Mouse (Mus musculus): ENCODE results near the gene Hist3h2ba. TPM values are rescaled to one million over a fixed set of nuclear protein-coding genes. Genes with fewer than 3 reads are reported as not detected.

The Hist3h2ba gene
- total RNA-seq, 1 experiment, result 141 TPM

DNA sequence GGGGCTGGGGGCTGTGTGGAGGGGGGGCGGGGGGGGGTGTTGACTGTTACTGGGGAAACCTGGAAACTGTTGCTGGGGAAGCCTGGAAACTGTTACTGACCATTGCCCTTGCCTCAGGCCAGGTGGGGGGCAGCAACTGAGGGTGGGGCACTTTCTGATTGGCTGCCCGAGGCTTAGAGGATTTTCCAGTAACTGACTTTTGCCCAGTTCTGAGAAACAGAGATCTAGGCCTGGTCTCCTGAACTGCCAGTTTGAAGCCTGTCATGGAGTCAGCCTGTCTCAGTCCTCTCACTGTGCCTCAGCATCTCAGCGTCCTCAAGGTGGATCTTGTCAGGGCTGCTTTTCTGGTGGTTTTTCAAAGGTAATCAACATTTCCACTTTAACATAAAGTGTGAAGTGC is 25.7 kb downstream of the Hist3h2ba start:
- H3K9ac ChIP-seq (ENCODE audit: insufficient read depth, low read depth, low read length, poor library complexity, severe bottlenecking), result no peak overlapping the region
- no peak for DNase-seq (ENCODE audit: low read depth, low spot score)
- peaks cover 5 to 13% of the 10 kb centered on the region in 2 experiments; a peak in 3 of 4 replicates for H3K4me1 ChIP-seq (ENCODE audit: control insufficient read depth in 2 of 2, insufficient read depth in 2 of 2, low read length in 2 of 2, poor library complexity in 1 of 2)
- H3K27ac ChIP-seq (ENCODE audit: insufficient read depth, low read depth, low read length, poor library complexity, severe bottlenecking), result no peak overlapping the region; the same call in 1 of the 2 replicates
- H3K36me3 ChIP-seq (ENCODE audit: control insufficient read depth, insufficient read depth, low read length, poor library complexity, severe bottlenecking), result no peaks in the 10 kb centered on the region
- H3K4me3 ChIP-seq (ENCODE audit: insufficient read depth in 1 of 2, low read depth in 1 of 2, low read length in 2 of 2, poor library complexity in 1 of 2, severe bottlenecking in 1 of 2), result no peak overlapping the region
- TF ChIP-seq CHD2 (IDR thresholded peaks at IDR 0.05; ENCODE audit: low read depth, low read length) (no peak), MAFK (IDR thresholded peaks at IDR 0.05; ENCODE audit: insufficient read depth, low read depth, low read length) (no peak), ZC3H11A (IDR thresholded peaks at IDR 0.05; ENCODE audit: borderline replicate concordance, low read depth, low read length) (no peak), HCFC1 (IDR thresholded peaks at IDR 0.05; ENCODE audit: borderline replicate concordance, insufficient read depth, low read length) (no peak), ZNF384 (IDR thresholded peaks at IDR 0.05; ENCODE audit: low read depth, low read length) (no peak)
- in situ Hi-C loops (cut with MboI; ENCODE audit: low sequenced_read_pairs in 2 of 2, unreplicated experiment in 2 of 2), result no loop called here
- H3K9me3 ChIP-seq (ENCODE audit: control insufficient read depth, insufficient read depth, low read depth, low read length), result no peaks in the 10 kb centered on the region

DNA sequence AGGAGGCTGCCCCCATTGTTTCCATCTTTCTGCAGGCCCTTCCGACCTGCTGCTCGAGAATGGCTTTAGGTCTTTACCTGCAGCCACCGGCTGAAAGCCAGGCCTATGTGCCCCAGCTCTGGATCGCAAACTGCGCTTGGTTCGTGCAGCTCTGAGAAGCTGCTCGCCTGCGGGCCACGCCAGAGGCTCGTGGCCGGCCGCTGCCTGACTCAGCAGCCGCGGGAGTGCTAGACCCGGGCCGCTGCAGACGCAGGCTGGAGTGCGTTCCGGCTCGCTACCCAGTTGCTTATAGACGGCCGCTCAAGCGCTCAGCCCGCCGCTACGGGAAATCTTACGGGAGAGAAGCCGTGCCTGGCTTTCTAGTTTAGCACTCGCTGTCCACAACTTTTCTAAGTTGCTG is 28.4 kb downstream of the Hist3h2ba start:
- TF ChIP-seq CHD2 (IDR thresholded peaks at IDR 0.05; ENCODE audit: low read depth, low read length), result no peak
- in situ Hi-C loops (cut with MboI; ENCODE audit: low sequenced_read_pairs in 2 of 2, unreplicated experiment in 2 of 2), result no loop called here
- no peaks in the 10 kb centered on the region for H3K9me3 ChIP-seq (ENCODE audit: control insufficient read depth, insufficient read depth, low read depth, low read length)
- no peak for DNase-seq (ENCODE audit: low read depth, low spot score)
- peaks cover 3 to 13% of the 10 kb centered on the region in 2 experiments; a peak in 3 of 4 replicates for H3K4me1 ChIP-seq (ENCODE audit: control insufficient read depth in 2 of 2, insufficient read depth in 2 of 2, low read length in 2 of 2, poor library complexity in 1 of 2)
- peak overlapping the region; percentile 81 to 95 for H3K4me3 ChIP-seq (ENCODE audit: insufficient read depth in 1 of 2, low read depth in 1 of 2, low read length in 2 of 2, poor library complexity in 1 of 2, severe bottlenecking in 1 of 2)
- H3K36me3 ChIP-seq (ENCODE audit: control insufficient read depth, insufficient read depth, low read length, poor library complexity, severe bottlenecking), result peaks cover 6% of the 10 kb centered on the region
- peak overlapping the region; percentile 84 for H3K9ac ChIP-seq (ENCODE audit: insufficient read depth, low read depth, low read length, poor library complexity, severe bottlenecking)
- no peak overlapping the region for H3K27ac ChIP-seq (ENCODE audit: insufficient read depth, low read depth, low read length, poor library complexity, severe bottlenecking)

DNA sequence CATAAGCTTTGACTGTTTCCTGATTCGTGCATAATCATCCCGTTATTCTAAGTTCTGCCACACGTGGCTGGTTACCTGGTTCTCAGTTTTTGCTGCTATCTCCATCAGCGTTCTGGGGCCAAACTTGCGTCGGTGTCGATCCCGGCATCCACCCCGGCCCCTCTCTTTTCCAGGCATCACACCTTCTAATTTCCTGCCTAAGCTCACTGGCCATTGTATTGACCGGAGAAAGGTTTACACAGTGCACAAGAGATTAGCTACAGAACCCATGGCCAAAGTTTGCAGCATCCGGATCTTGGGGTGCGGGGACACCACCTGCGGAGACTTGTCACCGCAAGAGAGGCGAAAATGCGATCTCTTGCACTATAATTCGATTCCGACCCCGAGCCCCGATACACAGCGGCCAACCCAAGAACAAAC is 28.9 kb downstream of the Hist3h2ba start:
- peaks cover 3 to 13% of the 10 kb centered on the region in 2 experiments; a peak in 3 of 4 replicates for H3K4me1 ChIP-seq (ENCODE audit: control insufficient read depth in 2 of 2, insufficient read depth in 2 of 2, low read length in 2 of 2, poor library complexity in 1 of 2)
- H3K36me3 ChIP-seq (ENCODE audit: control insufficient read depth, insufficient read depth, low read length, poor library complexity, severe bottlenecking), result peaks cover 10% of the 10 kb centered on the region
- no peaks in the 10 kb centered on the region for H3K9me3 ChIP-seq (ENCODE audit: control insufficient read depth, insufficient read depth, low read depth, low read length)
- TF ChIP-seq MAFK (IDR thresholded peaks at IDR 0.05; ENCODE audit: insufficient read depth, low read depth, low read length) (no peak), CHD2 (IDR thresholded peaks at IDR 0.05; ENCODE audit: low read depth, low read length) (no peak), ZNF384 (IDR thresholded peaks at IDR 0.05; ENCODE audit: low read depth, low read length) (no peak), ZC3H11A (IDR thresholded peaks at IDR 0.05; ENCODE audit: borderline replicate concordance, low read depth, low read length) (no peak), HCFC1 (IDR thresholded peaks at IDR 0.05; ENCODE audit: borderline replicate concordance, insufficient read depth, low read length) (no peak)
- H3K4me3 ChIP-seq (ENCODE audit: insufficient read depth in 1 of 2, low read depth in 1 of 2, low read length in 2 of 2, poor library complexity in 1 of 2, severe bottlenecking in 1 of 2), result peak overlapping the region; percentile 81 to 95
- H3K9ac ChIP-seq (ENCODE audit: insufficient read depth, low read depth, low read length, poor library complexity, severe bottlenecking), result peak overlapping the region; percentile 84
- in situ Hi-C loops (cut with MboI; ENCODE audit: low sequenced_read_pairs in 2 of 2, unreplicated experiment in 2 of 2), result no loop called here
- no peak overlapping the region for H3K27ac ChIP-seq (ENCODE audit: insufficient read depth, low read depth, low read length, poor library complexity, severe bottlenecking)
- DNase-seq (ENCODE audit: low read depth, low spot score), result no peak

DNA sequence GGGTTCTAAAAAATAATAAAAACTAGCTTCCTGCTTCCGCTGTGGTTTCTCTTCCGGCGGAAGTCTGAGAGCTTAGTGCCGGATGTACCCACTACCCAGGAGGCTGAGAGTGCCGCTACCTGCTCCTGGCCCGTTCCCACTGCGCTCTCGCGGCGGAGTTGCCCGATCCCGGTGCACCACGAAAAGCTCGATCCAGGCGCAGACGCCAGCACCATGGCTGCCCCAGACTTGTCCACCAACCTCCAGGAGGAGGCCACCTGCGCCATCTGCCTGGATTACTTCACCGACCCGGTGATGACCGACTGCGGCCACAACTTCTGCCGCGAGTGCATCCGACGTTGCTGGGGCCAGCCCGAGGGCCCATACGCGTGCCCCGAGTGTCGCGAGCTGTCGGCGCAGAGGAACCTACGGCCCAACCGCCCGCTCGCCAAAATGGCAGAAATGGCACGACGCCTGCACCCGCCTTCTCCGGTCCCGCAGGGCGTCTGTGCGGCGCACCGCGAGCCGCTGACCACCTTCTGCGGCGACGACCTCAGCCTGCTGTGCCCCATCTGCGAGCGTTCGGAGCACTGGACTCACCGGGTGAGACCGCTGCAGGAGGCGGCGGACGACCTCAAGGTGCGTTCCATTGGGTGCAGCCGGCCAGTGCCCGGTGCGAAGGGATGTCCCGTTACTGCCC is 29.4 kb downstream of the Hist3h2ba start, which contains the start of gene Trim11:
Gene Trim11, plus strand, starts transcription at position 67 of the 679 bp plus-strand sequence.
- Histone ChIP-seq H3K27ac (ENCODE audit: insufficient read depth, low read depth, low read length, poor library complexity, severe bottlenecking) (no peak within 1 kb of the TSS), H3K4me1 (ENCODE audit: control insufficient read depth in 2 of 2, insufficient read depth in 2 of 2, low read length in 2 of 2, poor library complexity in 1 of 2) (peaks cover 3 to 13% of the 10 kb centered on the region in 2 experiments; a peak in 3 of 4 replicates), H3K9ac (ENCODE audit: insufficient read depth, low read depth, low read length, poor library complexity, severe bottlenecking) (peak within 1 kb of the TSS; percentile 84), H3K36me3 (ENCODE audit: control insufficient read depth, insufficient read depth, low read length, poor library complexity, severe bottlenecking) (peaks cover 13% of the 10 kb centered on the region), H3K9me3 (ENCODE audit: control insufficient read depth, insufficient read depth, low read depth, low read length) (no peaks in the 10 kb centered on the region), H3K4me3 (ENCODE audit: insufficient read depth in 1 of 2, low read depth in 1 of 2, low read length in 2 of 2, poor library complexity in 1 of 2, severe bottlenecking in 1 of 2) (peak within 1 kb of the TSS; percentile 81 to 95)
- TF ChIP-seq ZNF384 (IDR thresholded peaks at IDR 0.05; ENCODE audit: low read depth, low read length) (0 out of 2 replicates have a peak, but pooled peaks have one; percentile 17), MAFK (IDR thresholded peaks at IDR 0.05; ENCODE audit: insufficient read depth, low read depth, low read length) (no peak), CHD2 (IDR thresholded peaks at IDR 0.05; ENCODE audit: low read depth, low read length) (no peak), ZC3H11A (IDR thresholded peaks at IDR 0.05; ENCODE audit: borderline replicate concordance, low read depth, low read length) (no peak), HCFC1 (IDR thresholded peaks at IDR 0.05; ENCODE audit: borderline replicate concordance, insufficient read depth, low read length) (no peak)
- no peak for DNase-seq (ENCODE audit: low read depth, low spot score)
- in situ Hi-C loops (cut with MboI; ENCODE audit: low sequenced_read_pairs in 2 of 2, unreplicated experiment in 2 of 2), result no loop called here
